Mouse (Mus musculus) olfactory bulb, adult 2 months (tissue): ENCODE data around the gene Lsamp.

Source experiments
- CTCF ChIP-seq: fragments of 200-500 bp; IDR thresholded peaks from 2 replicates; pipeline ENCODE4 v1.5.1; 2012; ENCODE audit warnings: low read depth, mild to moderate bottlenecking, low read length, moderate library complexity; ENCODE audit not compliant: insufficient read depth
- POLR2A ChIP-seq: fragments of 200-500 bp; IDR thresholded peaks from 2 replicates; pipeline ENCODE4 v1.6.1; 2012; ENCODE audit warnings: mild to moderate bottlenecking, low read depth, low read length, moderate library complexity; ENCODE audit not compliant: insufficient read depth

DNA sequence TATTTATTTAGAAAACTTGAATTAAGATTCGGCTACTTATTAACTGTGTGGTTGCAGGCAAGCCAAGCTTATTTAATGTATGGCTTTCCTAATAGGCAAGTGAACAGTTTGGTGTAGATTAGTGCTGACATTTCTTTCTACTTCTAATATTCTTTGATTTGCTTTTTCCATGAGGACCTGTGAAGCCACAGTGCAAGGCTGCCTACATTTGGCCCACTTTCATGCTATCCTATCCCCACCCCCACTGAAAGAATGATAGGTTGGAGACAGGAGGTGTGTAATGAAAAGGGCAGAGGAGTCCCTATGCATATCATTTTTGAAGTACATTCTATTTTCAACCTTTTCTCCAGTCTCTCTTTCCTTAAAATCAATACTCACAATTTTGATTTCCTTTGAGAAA lies 1745.8 kb downstream of the Lsamp start:
- TF ChIP-seq CTCF (no peak), POLR2A (no peak)
